Mouse (Mus musculus): ENCODE measurements around the gene Gm19684.
A peak's percentile ranks its signal among the peaks of the same experiment; 100 is the strongest.
"Not testable (repeated sequence)": the region's sequence is repeated elsewhere in the genome, so short reads cannot be mapped to it uniquely, and the experiment has no call there.

Gene Gm19684

DNA sequence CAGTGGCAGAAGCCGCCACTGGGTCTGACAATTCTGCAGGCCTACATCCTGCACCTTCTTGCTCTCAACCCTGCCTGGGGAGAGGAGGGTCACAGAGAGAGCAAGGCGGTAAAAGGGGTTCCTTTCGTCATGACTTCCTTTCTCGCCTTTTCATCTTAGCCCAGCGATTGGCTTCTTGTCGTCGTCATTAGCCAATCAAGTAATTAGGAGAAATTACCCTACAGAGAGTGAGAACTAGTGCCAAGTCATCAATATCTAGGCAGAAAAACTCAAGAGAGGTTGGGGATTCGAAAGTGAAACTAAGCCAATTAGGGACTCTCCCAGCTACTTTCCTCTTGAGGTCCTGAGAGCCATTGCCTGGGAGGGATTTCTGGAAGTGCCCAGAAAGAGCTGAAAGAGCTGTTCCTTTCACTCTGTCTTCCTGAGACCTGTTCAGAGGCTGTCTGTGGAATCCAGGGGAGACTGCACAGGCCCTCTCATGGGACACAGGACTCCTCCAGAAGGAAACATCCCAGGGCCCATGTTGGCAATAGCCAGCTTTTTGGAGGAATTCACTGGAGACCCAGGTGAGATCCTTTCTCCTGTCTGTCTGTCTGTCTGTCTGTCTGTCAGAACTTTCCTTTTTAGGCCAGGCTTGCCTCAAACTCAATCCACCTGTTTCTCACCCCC, at the start of gene Gm19684:
Gene Gm19684 (plus strand): TSS at position 327 of the 669 bp plus-strand sequence.
- peak in 1 of 2 experiments; percentile 49 for DNase-seq (ENCODE audit: low spot score in 2 of 2)

DNA sequence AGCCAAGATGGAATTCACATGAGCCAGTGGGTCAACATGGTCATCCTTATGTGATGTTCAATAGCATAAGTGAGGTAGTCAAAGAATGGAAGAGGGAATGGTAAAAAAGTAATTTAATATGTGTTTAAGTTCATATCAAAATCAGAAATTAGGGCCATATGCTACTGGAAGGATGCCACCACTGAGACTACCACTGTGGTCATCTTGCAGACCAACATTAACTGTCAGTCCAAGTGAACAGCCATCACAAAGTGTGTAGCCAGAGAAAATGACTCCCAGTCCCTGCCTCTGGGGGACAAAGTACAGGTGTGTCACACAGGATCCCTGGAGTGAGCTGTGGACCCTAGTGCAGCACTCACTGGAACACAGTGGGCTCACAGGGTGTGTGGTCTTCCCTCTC, 39.6 kb upstream of the Gm19684 start:
- DNase-seq (ENCODE audit: low spot score in 2 of 2): not testable (repeated sequence)

DNA sequence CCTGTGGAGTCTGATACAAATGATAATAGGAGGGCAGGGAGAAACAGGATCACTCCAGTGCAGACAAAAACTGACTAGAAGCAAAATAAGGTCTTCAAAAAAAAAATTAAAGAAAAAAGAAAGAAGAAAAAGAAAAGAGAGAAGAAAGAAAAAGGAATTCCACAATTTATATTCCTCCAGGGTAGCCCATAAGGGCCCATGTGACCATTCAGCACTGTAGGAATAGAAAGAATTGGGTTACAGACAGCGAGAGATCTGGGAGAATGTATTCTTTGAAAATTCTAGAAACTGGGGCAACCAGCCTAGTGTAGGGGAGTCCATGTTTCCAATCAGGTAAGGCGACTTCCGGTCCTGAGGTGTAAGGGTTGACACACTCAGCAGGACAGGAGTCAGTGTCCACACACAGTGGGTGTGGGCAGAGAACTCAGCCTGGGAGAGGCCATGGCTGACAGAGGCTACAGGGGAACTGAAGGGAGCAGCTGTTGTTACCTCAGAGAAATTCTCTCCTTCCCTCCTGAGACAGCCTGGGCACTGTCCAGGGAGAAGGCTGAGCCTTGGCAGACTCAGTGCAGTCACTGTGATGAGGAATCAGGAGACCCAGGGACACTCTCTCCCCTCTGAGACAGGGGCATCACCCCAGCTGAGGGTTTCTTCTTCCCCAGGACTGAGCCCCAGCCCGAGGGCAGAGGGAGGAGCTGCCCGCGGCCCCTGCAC, 38.8 kb upstream of the Gm19684 start:
- DNase-seq (ENCODE audit: low spot score in 2 of 2): not testable (repeated sequence)

DNA sequence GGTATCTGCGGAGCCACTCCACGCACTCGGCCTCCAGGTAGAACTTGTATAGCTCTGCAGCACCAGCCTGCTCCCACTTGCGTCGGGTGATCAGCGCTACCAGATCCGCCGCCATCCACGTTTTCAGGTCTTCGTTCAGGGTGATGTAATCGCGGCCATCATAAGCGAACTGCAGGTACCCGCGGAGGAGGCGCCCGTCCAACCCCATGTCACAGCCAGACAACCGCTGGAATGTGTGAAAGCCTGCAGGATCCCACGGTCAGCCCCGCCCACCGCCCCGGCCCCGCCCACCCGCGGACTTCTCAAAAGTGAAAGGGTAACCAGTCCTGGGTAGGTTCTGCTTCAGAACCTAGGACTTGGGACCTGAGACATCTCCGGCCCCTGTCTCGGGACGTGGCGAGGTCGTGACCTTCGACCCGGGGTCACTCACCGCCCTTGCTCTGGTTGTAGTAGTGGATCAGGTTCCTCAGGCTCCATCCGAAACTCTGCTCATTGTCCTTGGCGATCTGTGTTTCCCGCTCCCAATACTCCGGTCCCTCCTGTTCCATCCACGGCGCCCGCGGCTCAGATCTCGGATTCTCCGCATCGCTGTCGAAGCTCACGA, 38.1 kb upstream of the Gm19684 start:
- peak; percentile 33 to 39 for DNase-seq (ENCODE audit: low spot score in 2 of 2)

DNA sequence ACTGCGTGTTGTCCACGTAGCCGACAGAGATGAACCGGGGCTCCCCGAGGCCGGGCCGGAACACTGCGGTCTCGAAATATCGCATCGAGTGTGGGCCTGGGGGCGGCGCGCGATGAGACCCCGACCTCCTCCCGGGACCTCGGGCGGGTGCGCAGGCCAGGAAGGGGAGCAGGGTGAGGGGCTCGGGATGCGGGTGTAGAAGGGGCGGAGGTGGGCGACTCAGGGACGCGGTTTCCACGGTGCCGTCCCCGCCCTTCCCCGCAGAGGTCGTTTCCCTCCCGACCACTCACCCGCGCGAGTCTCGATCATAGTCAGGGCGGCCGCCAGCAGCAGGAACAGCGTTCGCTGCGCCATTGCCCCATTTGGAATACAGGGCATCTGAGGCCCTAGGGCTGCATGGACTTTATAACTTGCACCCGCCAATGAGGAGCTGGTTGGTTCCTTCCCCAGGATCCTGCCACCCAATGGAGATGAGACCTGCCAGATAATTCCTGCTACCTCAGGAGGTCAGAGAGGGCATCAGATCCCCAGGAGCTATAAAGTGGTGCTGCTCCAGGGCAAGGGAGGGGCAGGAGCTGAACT, 37.5 kb upstream of the Gm19684 start:
- no peak for DNase-seq (ENCODE audit: low spot score in 2 of 2)

DNA sequence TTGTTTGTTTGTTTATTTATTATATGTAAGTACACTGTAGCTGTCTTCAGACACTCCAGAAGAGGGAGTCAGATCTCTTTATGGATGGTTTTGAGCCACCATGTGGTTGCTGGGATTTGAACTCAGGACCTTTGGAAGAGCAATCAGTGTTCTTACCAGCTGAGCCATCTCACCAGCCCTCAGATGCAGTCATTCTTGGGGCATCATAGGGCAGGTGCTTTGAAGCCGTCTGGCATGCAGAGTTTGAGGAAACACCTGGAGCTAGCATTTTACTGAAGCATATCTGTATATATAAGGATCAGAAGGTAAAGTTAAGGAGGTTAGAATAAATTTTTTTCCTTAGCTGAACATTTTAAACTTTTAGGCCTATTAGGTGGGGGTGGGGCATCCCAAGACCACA, 35.5 kb upstream of the Gm19684 start:
- not testable (repeated sequence) for DNase-seq (ENCODE audit: low spot score in 2 of 2)

DNA sequence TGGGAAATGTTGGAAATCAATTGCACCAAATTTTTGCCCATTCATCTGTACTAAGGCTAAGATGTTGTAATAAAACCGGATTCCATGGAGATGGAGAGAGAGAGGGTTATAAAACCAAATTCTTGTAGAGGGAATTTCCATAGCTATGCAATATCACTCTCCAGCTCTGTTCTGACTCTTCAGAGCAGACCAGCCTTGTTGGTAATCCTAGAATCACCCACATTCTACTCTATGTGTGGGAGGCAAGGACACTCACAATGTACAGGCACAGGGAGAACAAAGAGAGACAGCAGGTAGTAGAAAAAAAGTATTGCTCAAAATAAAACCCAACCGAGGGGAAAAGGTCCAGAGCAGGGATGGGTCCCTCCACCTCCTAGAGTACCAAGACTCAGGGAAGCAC, 29.5 kb upstream of the Gm19684 start:
- not testable (repeated sequence) for DNase-seq (ENCODE audit: low spot score in 2 of 2)

DNA sequence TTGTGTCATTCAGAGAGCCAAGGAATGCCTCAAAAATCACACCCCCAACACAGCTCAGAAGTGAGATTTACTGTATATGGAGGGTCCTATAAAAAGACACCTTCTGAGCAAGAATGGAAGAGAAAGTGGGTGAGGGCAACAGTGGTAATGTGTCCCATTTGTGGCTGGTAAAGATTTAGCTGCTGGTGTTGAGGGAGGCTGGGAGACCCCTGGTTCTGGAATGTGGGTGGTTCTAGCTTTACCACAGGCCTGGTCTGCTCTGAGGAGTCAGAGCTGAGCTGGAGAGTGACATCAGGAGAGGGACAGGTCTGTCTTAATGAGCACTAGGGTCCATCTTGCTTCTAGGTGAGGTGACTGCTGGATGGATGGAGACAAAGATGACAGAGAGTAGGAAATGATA, 29.0 kb upstream of the Gm19684 start:
- DNase-seq (ENCODE audit: low spot score in 2 of 2): not testable (repeated sequence)

DNA sequence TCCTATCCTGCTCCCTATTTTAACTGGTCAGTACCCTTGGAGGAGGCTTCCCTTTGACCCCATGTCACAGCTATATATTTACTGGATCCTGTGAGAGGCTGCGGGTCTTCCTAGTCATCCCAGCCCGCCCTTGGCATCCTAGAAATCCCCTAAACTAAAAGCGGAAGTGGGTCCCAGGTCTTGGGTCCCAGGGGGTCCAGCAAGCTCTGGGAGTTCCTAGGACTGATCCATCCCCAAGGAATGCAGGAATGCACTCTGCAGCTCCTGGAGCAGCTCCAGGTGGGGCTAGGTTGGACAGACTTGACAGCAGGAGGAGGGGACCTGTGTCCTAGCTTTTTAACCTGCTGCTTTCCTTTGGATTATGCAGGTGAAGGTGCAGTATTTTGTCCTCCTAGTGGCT, 27.5 kb upstream of the Gm19684 start:
- peak in 1 of 2 experiments; percentile 9 for DNase-seq (ENCODE audit: low spot score in 2 of 2)

DNA sequence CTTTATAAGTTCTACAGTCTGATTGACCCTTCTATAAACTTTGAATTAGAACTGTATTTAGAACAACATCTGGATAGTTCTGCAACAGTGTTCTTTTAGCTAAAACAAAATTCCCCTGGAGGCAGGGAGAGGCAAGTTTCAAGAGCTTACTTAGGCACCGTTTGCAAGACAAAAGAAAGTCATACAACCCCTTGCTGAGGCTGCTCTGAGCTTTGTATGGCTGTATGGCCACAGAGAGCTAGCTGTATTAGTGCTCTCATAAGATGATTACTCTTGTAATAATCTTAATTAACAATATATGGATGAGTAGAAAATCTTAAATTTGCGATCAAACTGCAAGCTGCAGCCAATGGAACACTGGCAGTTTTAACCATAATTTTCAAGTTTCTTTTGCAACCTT, 21.9 kb upstream of the Gm19684 start:
- not testable (repeated sequence) for DNase-seq (ENCODE audit: low spot score in 2 of 2)

DNA sequence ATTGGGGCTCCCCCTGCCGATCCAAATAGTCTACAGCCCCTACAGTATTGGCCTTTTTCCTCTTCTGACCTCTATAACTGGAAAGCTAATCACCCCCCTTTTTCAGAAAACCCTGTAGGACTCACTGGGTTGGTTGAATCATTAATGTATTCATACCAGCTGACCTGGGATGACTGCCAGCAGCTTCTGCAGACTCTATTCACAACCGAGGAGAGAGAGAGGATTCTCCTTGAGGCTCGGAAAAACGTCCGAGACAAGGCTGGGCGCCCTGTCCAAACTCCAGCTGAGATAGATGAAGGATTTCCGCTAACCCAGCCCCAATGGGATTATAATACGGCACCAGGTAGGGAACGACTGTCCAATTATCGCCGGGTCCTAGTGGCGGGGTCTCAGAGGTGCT, 19.4 kb upstream of the Gm19684 start:
- DNase-seq (ENCODE audit: low spot score in 2 of 2): peak in 1 of 2 experiments; percentile 22

DNA sequence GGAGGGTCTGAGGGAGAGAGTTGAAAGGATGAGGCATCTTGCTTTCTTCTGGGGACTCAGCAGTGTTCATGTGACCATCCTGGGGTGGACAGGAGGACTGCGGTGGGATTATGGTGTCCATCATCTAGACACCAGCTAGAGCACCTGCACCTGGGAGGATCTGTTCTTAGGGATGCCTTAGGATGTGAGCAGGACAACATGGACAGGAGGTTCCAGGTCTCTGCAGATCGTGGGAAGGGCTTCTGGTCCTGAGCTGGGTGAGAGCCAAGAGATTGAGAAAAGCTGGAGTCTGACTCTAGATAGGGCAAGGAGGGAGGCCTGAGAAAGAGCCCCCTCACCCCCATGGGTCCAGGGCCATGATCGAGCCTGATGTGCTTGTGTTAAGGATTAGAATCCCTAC, 11.3 kb upstream of the Gm19684 start:
- peak in 1 of 2 experiments; percentile 22 for DNase-seq (ENCODE audit: low spot score in 2 of 2)

DNA sequence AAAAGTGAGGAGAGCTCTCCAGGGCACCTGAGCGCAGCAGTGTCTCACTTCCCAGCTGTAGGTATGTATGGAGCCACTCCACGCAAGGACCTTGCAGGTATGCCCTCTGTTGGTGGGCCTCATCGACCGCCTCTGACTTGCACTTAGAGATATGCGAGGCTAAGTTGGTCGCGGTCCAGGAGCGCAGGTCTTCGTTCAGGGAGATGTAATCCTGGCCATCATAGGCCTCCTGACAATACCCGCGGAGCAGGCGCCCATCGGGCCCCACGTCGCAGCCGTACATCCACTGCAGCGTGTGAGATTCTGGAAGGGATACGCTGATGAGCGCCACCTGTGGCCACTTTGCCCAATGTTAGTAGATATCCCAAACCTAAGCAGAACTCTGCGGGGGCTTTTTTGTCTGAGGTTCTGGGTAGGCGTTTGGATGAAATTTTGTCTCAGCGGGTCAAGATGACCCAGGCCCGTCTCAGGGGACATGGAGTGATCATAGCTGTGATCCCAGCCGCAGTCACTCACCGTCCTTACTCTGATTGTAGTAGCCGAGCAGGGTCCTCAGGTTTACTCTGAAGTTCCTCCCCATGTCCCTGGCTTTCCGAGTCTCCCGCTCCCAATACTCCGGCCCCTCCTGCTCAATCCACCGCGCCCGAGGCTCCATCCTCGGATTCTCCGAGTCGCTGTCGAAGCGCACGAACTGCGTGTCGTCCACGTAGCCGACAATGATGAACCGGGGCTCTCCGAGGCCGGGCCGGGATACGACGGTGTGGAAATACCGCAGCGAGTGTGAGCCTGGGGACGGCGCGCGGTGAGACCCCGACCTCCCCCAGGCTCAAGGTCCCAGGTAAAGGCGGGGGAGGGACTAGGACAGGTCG, 10.6 kb upstream of the Gm19684 start:
- DNase-seq (ENCODE audit: low spot score in 2 of 2): peak in 1 of 2 experiments; percentile 28

DNA sequence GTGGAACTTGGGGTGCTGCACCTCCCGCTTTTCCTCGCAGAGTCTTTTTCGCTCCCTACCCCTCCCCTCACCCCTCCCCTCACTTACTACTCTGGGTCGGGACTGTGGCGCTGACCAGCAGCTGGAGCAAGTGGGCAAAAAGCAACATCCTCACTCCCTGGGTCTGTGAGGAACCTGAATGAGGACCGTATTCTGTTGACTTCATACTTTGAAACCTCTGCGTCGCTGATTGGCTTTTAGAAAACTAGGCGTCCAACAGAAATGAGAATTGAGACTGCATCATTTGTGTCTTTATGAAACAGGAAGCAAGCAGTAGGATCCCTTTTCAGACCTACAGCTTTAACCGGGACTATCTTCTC, 10.0 kb upstream of the Gm19684 start:
- peak; percentile 43 to 48 for DNase-seq (ENCODE audit: low spot score in 2 of 2)

DNA sequence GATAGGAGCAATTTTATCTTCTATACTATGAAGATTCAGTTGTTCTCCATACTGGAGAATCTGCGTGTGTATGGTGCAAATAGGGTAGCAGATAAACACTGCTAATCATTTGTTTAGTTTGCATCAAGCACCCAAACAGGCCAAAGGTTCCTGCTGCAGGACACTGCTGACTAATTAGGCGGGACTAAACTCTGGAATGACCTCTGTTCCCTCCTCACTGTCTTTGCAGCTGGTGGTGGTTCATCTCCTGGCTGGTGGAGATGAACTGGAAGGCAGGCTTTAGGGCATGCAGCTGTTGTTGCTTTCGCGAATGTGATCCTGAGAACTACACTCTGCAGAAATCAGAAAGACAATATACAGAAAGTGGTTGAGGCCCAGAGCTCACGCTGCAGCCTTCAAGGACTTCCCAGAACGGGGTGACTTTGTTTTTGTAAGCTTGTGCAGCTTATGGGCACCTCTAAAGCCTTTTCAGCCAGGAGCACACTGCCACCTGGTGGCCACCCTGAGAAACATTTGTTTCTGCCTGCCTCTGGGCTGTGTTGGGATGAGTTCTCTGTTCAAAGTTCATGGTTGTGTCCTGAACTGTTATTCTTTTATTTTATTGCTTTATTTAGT, 7.4 kb upstream of the Gm19684 start:
- peak; percentile 26 to 41 for DNase-seq (ENCODE audit: low spot score in 2 of 2)

DNA sequence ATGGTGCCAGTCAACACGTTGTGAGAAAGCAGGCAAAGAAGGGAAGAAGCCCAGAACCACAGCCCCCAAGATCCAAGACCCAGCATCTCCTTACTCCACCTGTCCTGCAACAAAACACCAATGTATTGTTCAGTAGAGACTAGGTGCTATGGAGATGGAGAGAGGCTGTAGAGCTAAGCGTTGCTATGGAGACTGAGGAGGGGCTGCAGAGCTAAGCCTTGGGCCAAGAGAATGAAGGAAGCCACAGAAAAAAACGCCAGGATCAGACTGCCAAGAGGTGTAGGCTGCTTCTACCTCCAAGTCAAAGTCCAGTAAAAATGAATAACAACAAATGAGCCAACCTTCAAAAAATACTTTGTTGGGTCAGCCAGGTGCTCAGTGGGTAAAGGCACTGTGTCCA, 4.9 kb upstream of the Gm19684 start:
- DNase-seq (ENCODE audit: low spot score in 2 of 2): peak in 1 of 2 experiments; percentile 12

DNA sequence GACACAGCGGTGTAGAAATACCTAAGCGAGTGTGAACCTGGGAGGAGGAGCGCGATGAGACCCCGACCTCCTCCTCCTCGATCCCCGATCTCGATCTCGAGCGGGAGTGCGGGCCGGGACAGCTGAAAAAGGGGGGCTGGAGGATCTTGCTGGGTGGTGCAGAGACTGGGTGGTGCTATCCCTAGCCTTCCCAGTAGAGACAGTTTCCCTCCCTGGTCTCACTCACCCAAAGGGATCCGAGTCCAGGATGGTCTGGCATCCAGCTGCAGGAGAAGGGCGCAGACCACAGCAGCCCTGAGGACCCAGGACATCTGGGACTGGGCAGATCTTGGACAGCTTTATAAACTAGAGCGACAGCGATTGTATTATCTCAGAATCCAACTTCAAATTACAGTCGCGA, 639 bp upstream of the Gm19684 start:
- not testable (repeated sequence) for DNase-seq (ENCODE audit: low spot score in 2 of 2)

DNA sequence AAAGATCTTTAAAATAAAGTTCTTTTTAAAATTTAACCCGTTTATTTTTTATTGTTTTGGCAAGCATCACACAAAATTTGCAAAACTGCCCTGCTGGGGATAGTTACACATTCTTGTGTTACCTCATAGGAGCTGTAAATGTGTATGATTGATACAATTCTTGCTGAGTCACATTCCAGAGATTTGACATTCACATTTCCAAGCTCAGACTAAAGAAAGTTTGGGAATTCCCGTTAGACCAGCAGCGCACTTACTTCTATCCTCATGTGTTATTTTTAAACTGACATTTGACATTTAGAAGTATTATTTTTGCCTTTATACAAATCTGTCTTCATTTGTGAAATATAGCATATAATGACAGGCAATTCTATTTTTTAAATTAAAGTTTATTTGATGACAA, 2.6 kb downstream of the Gm19684 start:
- not testable (repeated sequence) for DNase-seq (ENCODE audit: low spot score in 2 of 2)

DNA sequence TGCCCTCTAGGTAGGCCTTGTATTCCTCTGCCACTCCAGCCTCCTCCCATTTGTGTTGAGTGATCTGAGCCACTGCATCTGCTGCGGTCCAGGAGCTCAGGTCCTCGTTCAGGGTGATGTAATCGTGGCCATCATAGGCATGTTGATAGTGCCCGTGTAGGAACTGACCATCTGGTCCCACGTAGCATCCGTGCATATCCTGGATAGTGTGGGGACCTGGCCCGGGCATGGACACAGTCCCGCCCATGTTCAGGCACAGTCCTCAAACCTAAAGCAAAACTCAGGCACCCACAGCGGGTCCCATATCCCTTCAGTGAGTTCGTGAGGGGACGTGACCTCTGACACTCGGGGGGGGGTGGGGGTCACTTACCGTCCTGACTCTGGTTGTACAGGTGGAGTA, 7.0 kb downstream of the Gm19684 start:
- not testable (repeated sequence) for DNase-seq (ENCODE audit: low spot score in 2 of 2)

DNA sequence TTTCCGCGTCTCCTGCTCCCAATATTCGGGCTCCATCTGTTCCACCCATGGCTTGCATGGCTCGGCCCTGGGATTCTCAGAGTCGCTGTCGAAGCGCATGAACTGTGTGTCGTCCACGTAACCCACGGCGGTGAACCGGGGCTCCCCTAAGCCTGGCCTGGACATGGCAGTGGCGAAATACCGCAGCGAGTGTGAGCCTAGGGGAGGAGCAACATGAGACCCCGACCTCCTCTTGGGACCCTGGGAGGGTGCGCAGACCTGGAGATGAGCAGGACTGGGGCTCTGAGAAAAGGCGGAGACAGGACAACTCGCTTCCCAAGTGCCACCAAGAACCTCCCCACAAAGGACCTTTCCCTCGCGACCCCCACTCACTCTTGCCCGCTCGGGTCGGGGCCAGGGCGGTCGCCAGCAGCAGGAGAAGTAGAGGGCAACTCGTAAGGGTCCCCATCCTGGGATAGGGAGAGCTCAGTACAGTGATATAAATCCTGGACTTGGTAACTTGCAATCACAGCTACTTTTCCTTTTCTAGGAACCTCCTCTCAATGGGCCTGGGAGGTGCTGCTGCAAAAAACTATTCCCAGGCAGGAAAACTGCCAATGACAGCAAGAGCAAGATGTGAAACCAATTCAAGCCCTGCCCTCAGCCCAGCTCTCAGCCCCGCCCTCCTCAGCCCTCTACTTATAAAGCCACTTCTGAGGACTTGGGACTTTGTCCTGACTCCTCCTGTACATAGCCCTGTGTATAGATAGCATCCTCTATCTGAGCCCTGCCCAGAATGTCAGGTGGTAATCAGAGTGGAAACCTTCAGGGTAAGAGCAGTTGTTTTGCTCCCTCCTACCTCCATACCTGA, 7.7 kb downstream of the Gm19684 start, which contains the start of gene Gm7030:
Gene Gm7030 (minus strand): TSS at position 458 of the 850 bp plus-strand sequence.
- DNase-seq (ENCODE audit: low spot score in 2 of 2): not testable (repeated sequence)
